Mouse (Mus musculus): Measurements from ENCODE around the gene Erich2.
A peak's percentile ranks its signal among the peaks of the same experiment; 100 is the strongest.
"Not testable (repeated sequence)": the region's sequence is repeated elsewhere in the genome, so short reads cannot be mapped to it uniquely, and the experiment has no call there.

The Erich2 gene

DNA sequence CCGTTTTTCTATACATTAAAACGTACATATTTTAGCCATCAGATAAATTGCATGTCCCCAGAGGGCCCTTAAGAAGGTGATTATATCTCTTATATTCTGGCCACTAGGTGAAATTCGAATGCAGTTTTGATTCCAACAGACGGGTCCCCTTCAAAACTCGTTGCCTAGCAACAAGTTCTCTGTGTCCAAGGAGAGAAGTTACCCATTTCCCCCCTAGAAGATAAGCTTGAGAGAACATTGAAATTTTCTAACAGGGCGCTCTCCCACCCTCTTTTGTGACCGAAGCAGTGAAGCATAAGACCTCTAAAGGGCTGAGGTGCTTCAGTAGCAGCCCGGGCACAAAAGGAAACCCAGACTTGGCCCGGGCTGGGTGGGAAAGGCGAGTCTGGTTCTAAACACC is at the start of gene Erich2:
Erich2 (plus strand) TSS at position 324 of the 400 bp plus-strand sequence.
- DNase-seq = no peak

DNA sequence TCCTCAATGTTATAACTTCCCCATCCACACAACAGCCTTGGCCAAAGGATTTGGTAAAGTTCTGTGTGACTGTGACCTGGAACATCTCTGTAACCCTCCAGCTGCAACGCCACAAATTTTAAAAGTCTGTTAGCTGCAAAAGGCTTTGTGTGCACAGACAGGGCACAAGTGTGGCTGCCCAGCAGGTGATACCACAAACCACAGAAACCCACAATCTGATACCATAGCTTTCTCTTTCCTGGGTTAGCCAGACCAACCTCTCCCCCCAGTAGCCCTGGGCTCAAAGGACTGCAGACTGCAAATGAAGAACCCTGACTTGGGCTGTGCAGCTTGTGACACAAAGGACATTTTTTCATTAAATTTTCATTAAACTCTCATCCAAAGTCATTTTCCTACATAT is 45.0 kb upstream of the Erich2 start:
- no peak for DNase-seq

DNA sequence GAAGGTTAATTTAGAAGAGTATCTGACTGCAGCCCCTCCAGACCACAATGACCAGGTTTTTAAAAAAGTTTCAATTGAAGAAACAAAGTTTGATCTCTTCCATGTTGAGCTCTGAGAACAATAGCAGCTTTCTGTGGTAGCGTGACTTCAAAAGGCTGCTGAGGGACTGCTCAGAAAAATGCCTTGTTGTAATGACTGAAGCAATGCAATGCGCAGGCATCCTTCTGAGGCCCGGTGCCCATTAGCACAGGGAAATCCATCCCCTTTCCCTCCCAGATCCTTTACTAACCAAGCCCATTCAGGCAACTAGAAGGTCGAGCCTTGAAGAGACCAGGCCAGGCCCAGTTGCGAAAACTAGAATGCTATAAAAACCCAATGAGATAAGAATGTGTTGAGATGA is 37.5 kb upstream of the Erich2 start:
- DNase-seq = no peak

DNA sequence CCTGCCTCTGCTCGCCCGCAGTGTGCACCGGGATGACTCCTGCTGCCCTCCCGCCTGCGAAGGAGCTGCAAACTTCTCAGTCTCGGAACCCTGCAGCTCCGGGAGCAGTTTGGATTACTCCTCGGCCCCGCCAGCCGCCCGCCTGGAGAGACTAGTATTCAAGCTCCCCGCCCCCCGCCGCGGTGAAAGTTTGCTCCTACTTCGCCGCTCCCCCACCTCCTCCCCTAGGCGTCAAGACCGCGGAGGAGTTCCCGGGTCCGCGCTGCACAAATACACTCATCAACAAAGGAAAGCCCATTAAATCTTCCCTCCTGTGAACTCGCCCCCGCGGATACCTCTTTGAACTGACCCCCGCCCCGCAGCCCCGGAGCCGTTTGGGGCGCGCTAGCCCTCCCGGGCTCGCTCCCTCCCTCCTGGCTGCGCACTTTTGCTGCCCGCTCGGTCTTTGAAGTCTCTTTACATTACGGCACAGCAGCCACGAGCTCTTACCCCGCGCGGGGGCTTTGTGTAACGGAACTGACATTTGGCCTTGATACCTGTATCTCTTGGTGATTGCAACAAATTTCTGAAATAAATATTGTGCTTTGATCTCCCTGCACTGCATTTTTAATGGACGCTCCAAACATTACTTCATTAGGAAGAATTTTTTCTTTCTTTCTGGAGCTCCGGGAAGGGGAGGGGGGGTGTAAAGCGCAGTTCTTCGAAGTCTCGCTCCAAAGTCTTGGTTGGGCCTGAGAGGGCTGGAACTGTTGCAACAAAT is 36.6 kb upstream of the Erich2 start:
- no peak for DNase-seq

DNA sequence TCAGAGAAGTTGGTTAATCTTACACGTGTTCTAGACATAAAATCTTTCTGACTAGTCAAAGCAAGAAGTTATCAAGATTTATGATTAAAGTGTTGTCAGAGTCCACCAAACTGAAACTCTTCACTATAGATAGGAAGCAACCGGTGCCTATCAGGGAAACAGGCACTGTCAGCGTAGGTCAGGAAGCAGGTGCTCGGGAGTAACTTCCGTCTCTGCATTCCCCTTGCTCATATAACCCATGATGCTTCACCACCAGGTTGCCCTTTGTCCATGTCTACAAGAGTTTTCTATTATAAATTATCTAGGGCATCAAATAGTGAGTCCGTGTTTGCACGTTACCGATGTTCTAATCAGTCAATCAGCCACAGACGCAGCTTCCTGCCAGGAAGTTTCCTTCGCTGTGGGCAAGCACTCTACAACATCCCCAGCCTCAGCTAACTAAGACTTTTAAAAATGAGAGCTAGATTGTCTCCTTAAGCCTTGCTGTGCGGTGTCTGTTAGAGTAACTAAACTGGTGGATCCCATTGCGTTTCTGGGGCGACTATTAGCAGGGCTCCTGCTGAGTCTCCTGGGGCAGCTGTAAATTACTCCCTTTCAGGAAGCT is 10.8 kb upstream of the Erich2 start:
- no peak for DNase-seq

DNA sequence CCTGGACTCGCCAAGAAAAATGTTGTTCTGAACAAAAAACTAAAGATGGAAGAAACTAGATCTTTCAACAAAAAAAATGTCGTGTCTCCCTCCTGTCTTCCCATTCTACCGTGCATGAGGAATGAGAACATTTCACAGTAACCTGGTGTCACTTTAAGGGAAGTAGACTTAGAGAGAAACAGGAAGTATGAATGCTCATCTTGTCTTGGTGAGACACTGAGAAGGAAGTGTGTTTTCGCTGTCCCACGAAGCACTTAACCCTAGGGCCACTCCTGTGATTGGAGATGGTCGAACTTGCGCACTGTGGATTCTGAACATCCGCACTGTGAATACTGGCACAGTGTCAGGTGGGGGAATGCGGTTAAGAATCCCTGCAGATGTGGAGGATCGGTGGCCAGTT is 5.2 kb upstream of the Erich2 start:
- DNase-seq = no peak

DNA sequence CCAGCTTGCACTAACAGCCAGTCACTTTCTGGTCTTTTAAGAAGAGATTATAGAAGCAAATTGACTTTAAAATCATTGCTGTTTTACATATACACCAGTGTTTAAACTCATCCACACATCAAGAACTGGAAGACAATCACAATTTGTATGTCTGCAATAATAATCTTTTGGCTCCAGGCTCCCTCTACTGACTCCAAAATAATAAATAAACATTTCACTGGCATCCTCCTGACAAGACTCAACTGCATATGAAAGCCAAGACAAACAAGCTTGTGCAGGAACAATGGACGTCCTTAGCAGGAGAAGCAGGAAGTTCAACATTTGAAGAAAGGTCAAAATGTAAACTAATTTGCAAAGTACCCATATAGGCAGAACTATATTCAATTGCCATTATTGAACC is 3.4 kb upstream of the Erich2 start:
- no peak for DNase-seq

DNA sequence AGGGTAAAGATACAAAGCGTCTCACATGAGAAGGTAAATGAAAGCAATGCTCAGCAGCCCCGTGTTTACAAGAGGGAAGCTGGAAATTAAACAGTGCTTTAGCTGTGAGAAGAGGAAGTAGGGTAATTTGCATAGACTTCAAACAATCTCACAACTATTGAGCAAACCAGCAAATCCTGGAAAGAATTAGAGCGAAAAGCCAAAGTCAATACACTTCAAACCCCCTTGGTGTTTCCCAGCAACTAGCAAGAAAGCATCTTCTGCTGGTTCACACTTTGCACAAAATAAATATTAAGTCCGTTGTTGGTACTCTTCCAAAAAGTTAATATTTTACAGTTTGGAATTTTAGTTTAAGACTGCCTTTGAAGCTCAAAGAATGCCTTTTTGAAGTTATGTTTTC is 2.7 kb upstream of the Erich2 start:
- DNase-seq = no peak

DNA sequence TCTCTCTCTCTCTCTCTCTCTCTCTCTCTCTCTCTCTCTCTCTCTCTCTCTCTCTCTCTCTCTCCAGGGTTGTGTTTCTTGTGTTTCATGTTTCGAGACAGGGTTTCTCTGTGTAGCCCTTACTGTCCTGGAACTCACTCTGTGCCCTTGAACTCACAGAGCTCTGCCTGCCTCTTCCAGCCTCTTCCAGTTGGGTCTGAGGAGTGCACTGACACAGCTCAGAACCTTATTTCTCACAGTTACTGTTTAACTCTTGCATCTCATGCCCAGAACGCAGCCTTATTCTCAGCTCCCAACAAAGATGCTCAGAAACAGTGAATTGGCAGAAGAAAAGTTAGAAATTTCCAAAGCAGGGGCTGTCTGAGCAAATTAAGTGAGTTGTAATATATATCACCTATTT is 2.2 kb upstream of the Erich2 start:
- no peak for DNase-seq

DNA sequence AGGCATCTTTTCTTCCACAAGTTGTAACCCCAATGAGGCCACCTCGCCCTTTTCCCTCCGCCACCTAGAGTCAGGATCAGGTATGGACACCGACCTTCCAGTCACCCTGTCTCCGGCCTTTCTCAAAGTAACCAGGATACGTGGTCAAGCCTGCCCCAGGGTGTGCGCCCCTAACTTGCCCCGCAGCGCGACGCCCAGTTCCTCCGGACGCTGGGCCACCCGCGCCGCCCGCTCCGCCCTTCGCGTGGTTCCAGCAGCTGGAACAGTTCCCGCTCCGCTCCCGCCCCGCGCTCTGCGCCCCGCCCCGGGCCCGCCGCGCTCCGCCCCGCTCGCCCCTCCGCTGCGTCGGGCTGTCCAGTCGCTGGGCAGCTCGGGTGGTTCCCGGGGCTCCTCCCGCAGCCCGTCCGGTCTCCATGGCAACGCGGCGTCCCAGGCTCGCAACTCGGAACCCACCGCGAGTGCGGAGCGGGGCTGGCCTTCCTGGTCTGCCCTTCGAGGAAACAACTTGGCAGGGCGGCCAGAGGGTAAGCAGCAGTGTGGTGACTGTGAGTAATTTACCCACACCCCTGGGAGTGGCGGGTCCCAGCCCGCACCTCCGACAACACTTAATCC is 508 bp downstream of the Erich2 start:
- peak; percentile 2 to 5 for DNase-seq

DNA sequence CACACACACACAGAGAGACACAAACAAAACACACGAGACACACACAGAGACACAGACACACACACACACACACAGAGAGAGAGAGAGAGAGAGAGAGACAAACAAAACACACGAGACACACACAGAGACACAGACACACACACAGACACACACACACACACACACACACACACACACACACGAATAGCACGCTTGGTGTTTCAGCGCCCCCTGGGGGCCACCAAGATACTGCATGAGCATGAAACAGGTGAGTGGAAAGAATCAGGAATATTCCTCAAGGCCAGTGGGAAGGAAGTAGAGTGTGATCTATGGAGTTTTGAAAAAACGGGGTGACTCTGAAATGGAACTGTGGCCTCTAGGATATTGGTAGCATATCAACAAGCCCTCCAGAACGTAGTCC is 29.7 kb downstream of the Erich2 start:
- DNase-seq = not testable (repeated sequence)

DNA sequence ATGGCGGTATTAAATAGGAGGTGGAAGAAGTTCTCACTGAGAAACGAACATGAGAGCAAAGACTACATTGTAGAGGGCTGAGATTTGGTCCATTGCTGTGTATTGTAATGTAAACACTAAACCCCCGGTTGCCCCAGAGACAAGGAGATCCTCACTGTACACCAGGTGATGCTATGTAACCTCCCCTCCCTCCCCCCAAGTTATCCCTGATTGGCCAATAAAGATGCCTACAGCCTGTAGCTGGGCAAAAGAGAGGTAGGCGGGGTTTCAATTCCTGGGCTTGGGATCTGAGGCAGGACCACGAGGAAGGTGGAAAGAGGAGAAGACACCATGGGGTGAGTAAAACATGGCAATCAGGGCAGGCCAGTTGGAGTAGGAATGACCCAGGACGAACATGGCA is 42.1 kb downstream of the Erich2 start:
- no peak for DNase-seq

DNA sequence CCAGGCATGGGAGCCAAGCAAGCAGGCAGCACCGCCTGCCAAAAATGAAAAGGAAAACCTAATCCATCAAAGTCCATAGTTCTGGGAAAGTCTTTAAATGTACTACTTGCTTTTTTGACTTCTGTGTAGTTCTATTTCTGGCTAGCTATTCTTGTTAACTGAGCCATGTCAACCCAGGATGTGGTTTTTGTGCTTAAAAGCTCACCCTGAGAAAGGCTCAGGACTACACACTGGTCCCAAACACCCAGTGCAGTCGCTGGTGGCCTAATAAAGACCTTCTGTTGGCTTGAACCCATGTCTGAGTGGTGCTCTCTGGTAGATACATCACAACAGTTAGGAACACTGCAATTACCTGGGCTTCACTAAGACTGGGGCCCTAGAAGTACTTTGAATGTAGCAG is 42.8 kb downstream of the Erich2 start:
- no peak for DNase-seq

DNA sequence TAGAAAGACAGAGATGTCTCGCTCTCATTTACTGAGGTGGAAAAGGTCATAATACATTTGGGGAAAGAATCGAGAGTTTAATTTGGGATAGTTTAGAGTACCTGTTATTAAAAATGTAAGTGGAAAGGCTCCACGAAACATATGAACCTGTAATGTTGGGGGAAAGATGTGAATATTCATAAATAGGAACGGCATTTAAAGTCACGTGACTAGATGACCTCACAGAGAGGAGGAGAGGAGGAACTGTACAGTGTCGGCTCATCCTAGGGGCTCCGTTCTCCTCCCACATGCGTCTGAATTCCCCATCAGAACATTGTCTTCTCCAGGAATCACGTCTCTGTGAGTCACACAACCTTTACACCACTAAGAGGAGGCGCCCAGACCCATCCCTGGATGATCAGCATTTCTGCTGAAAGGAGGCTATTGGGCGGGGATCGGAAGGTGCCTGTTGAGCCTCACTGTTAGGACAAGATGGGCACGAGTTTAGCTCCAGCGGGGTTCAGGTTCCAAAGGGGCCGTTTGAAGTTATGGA is 43.5 kb downstream of the Erich2 start:
- no peak for DNase-seq

DNA sequence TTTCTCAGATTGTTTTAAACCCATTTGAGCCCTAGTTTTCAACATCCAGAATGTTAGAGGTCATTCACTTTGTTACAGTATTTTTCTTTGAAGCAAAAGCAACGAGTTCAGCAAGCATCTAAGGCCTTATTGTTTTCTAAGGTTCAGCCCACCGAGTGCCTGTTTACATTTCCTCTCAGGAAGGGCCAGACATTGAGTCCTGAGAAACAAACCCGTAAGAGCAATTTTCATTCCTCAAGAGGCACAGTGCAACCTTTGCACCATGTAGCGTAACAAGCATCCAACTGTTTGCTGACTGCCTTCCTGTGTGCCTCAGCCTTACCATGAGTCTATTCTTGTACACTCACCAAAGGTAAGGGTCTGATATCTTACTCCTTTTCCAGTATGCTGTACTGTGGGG is 44.2 kb downstream of the Erich2 start, which contains the start of gene Gad1:
Gad1 (plus strand) TSS at position 301 of the 400 bp plus-strand sequence.
- DNase-seq = no peak

DNA sequence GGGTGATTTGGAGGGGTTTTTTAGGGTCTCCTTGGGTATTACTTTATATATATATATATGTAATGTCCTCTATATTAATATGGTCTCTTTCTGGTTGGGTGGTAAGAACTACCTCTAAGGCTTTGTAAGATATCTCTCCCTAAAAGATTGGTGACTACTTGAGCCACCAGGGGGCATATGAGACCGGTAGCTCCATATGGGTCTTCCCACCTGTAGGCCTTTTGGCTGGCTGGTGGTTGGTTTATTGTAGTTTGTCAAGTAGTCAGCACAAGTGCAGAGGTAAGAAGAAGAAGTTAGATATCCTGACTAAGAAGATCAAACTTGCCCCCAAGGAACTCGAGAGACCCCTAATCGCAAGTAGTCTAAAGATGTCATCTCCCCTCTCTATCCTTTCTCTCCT is 45.2 kb downstream of the Erich2 start:
- no peak for DNase-seq

DNA sequence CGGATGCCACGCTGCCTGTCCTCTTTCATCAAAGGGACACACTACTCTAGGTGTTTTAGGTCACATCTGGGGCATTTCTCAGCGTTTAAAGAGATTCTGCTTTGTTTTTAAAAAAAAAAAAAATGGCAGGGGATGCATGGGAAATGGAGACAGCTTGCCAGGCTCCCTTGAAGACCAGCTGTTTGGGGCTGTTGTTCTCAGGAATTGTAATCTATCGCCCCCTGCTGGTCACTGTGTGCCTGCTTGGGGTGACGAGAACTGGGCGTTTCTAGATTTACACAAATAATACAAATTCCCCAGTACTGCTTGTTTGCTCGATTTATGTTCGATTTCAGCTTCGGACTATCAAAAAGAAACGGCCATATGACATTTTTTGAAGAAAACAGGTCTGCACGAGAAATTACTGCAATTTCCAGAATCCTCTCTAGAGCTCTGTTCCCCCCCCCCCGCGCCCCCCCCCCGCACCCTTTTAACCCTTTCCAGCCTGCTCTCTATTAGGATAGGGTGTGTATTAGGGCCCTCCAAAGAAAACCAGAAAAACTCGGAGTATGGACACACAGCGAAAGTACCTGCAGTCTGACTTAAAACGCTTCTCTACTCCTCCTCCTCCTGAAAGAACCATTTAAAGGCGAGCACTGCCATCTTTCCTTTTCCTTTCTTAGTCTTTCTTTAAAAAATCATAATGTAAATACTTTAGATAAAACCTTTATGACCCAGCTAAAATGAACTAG is 49.7 kb downstream of the Erich2 start:
- DNase-seq = peak in 1 of 2 experiments; percentile 40

DNA sequence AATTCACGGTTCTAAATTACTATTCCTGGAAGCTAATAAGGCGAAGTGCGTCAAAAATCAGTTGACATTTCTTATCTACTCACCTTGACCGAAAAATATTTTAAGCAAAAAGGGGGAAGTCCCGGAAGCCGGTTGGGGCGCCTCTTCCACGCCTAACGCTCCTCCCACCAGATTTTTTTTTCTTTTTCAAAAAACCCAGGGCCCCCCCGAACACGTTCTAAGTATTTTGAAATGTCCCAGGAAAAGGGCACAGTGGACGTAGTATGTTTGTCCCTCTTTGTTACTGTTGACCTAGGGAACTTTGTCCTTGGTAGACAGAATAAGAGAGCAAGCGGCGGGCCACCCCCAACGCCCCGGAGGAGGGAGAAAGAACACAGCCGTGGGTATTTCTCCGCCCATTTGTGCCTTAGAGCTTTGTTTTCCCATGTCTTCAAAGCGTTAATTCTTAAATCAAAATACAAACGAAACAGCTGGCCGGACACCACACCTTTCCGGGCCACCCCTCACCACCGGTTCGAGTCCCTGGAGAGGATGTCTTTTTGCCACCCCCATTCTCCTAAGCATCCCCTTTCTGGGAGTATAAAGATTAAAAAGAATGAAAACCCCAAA is 50.3 kb downstream of the Erich2 start:
- DNase-seq = no peak

DNA sequence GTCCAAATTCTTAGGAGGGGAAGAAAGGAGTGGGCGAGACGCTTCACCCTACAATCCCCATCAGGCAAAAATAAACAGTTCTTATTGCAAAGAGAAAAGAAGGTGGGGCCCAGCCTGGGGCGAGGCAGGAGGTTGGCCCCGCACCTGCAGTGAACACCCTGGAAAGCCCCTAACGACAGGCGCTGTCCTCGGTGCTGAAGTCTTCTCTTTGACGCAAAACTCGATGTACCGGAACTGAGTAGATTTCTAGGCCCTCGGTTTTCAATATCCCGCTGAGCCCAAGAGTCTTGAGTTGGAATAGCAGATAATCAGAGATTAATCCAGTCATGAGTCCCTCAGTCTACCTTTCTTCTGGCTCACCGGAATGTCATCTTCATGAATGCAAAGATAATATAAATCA is 50.9 kb downstream of the Erich2 start:
- DNase-seq = peak; percentile 48 to 64

DNA sequence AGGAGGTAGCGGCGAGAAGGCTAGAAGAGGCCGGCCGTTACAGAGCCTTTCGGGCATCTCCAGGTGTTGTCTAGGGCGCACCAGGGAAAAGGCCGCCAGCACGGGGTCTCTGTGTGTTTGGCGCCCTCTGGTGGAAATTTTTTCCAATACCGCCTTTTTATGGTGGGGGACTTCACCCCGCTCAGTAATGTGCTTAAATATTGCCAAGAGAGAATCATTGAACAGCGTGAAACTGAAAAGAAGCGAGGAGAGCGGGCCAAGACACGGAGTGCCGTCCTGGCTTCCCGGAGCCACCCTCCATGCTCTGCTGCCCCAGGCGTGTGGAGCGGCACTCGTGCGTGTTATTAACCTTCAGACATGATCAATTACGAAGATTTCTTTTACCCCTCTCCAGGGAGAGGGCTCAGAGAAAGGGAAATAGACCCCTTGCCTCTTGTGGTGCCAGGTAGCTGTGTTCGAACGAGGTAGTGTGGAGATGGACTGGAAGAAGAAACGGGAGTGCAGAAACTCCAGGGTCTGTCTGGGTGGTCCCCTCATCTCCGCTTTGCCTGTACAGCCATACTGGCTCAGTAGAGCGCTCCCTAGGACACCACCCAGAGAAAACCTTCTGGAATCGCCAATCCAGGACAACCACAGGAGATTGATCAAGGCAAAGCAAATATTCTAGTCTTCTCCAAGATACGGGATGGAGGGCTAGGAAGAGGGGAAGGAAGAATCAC is 52.6 kb downstream of the Erich2 start:
- DNase-seq = no peak

DNA sequence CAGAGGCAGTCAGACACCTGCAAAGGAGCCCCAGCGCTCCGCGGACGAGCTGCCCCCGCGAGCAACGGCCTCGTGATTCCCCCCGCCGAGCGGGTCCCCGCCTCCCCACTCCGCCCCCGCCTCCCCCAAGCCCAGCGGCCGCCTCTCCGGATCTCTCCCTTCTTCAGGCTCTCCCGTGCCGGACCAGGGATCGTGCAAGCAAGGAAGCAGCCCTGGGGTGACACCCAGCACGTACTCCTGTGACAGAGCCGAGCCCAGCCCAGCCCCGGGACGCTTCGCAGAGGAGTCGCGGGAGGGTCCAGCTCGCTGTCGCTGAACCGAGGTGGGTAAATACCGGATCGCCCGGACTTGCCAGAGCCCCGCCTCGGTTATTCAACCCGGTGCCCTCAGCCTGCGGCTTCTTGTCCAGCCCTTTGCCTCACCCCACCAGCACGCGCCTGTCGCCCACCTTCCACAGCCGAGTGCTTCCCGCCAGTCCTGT is 53.4 kb downstream of the Erich2 start:
- no peak for DNase-seq

DNA sequence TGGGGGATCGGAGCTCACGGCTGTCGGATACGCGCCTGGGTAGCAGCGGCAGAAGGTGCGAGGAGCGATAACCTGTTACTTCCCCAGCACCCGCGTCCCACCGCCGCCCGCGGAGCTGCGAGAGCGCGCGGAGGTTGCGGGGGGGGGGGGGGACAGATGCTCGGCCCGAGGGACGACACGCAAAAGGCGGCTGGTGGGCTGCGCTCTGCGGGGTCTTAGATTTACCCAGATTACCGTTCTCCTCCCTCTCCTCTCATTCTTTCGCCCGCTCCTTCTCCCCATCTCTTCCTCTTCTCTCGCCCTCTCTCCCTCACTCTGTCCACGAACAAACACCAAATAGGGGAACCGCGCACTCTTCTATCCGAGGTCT is 54.0 kb downstream of the Erich2 start:
- DNase-seq = no peak
